Mouse (Mus musculus) layer of hippocampus, postnatal 10 days (tissue): ENCODE data around the gene Sbsn. TPM values are rescaled to one million over a fixed set of nuclear protein-coding genes. Genes with fewer than 3 reads are reported as not detected.
"Not testable (repeated sequence)": the region's sequence is repeated elsewhere in the genome, so short reads cannot be mapped to it uniquely, and the experiment has no call there.

Experiments
- DNase-seq, 2 experiments: peaks; one replicate each; pipeline ENCODE4 v3.0.0; 2021; ENCODE audit warnings: low spot score in 2 of 2
- long read RNA-seq: library from polyadenylated mRNA; stranded (forward); transcript quantifications from one replicate; pipeline ENCODE4 v2.0.0, GENCODE M21; 2023
- total RNA-seq, 2 experiments: library from RNA; stranded (reverse); gene quantifications; 2 replicates each; pipeline ENCODE4 v1.2.3; 2021

The Sbsn gene
- total RNA-seq: 10 to 100 TPM in 1 of 2 experiments, 1 to 10 TPM in 1; 7.7 to 10.4 TPM
- long read RNA-seq: 0 reads

GRCm38 (mm10) chr7:30751086-30751669, at the start of gene Sbsn:
TSS of gene Sbsn (plus strand) at chr7:30751471.
- no peak for DNase-seq

GRCm38 (mm10) chr7:30706214-30706882, 44.9 kb upstream of the Sbsn start:
- no peak for DNase-seq

- no peak for DNase-seq
These were observed 43.8 kb upstream of the Sbsn start for GRCm38 (mm10) chr7:30707441-30707840.

- no peak for DNase-seq
These were observed 39.3 kb upstream of the Sbsn start, which contains the start of gene Atp4a for GRCm38 (mm10) chr7:30711942-30712341. TSS of gene Atp4a (plus strand) at chr7:30712209.

GRCm38 (mm10) chr7:30717006-30717715, 34.1 kb upstream of the Sbsn start:
- DNase-seq: peak; percentile 63 to 70

GRCm38 (mm10) chr7:30717716-30718046, 33.6 kb upstream of the Sbsn start:
- no peak for DNase-seq

GRCm38 (mm10) chr7:30719669-30720068, 31.6 kb upstream of the Sbsn start:
- no peak for DNase-seq

GRCm38 (mm10) chr7:30721286-30721685, 30.0 kb upstream of the Sbsn start:
- no peak for DNase-seq

- no peak for DNase-seq
These were observed 27.9 kb upstream of the Sbsn start for GRCm38 (mm10) chr7:30723274-30723953.

- no peak for DNase-seq
These were observed 23.1 kb upstream of the Sbsn start for GRCm38 (mm10) chr7:30728214-30728613.

- no peak for DNase-seq
These were observed 22.4 kb upstream of the Sbsn start for GRCm38 (mm10) chr7:30728739-30729395.

- DNase-seq: peak; percentile 95 to 96
These were observed 21.7 kb upstream of the Sbsn start, which contains the start of gene Tmem147 for GRCm38 (mm10) chr7:30729396-30730063. TSS of gene Tmem147 (minus strand) at chr7:30729540.

- DNase-seq: peak; percentile 21 to 24
These were observed 21.1 kb upstream of the Sbsn start for GRCm38 (mm10) chr7:30730064-30730722.

GRCm38 (mm10) chr7:30736211-30736610, 15.1 kb upstream of the Sbsn start:
- DNase-seq: no peak

GRCm38 (mm10) chr7:30742570-30742969, 8.7 kb upstream of the Sbsn start:
- DNase-seq: not testable (repeated sequence)

GRCm38 (mm10) chr7:30743617-30744016, 7.7 kb upstream of the Sbsn start, which contains the start of gene Gapdhs:
TSS of gene Gapdhs (minus strand) at chr7:30743681.
- not testable (repeated sequence) for DNase-seq

- DNase-seq: no peak
These were observed 7.2 kb upstream of the Sbsn start for GRCm38 (mm10) chr7:30744022-30744598.

- no peak for DNase-seq
These were observed 3.6 kb upstream of the Sbsn start for GRCm38 (mm10) chr7:30747525-30748204.
